Mouse (Mus musculus): ENCODE data around the gene Capn5.

GRCm38 (mm10) chr7:98139216-98139615 is 38.9 kb downstream of the Capn5 start:
- TF ChIP-seq CTCF (IDR thresholded peaks at IDR 0.05; ENCODE audit: low read depth, low read length) (no peak), EP300 (IDR thresholded peaks at IDR 0.05; ENCODE audit: insufficient read depth, low read depth, low read length) (no peak), POLR2A (IDR thresholded peaks at IDR 0.05; ENCODE audit: insufficient read depth, low read length) (no peak)
